ENCODE assay signal across 25 mouse cellular contexts in the genomic region with DNA sequence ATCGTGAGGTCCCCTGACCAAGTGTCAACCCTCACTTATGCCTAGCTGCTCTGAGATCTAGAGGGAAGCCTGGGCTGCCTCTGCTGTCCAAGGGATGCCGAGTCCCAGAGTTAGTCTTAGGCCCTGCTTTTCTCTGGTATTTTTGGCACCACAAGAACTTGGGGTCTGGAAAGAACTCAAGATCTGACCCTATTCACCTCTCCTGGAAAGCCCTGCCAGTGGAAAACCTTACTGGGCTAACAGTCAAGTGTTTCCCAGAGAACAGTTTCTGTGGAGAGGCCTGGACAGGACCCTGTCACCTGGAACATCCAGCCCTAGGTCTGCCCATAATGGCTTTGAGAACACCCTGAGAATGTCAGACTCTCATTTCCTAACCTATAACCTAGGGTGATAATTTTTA. TPM values are rescaled to one million over a fixed set of nuclear protein-coding genes. Genes with fewer than 3 reads are reported as not detected.
DNase-seq lines count a peak whose midpoint lies in the region; ATAC-seq and TF ChIP-seq lines count a peak whose summit lies in the region.
"Had no signal": no experiment of that assay in that cellular context is flagged by ENCODE, and none has a peak within 500 bp of the region (broad histone marks: within the 10 kb centered on the region; RNA-seq: fewer than 3 reads in every experiment).

No protein-coding gene starts in this region.

- peaks cover 5% of the 10 kb centered on the region for H3K27me3 ChIP-seq in embryonic facial prominence, embryonic 13.5 days
- H3K27me3 ChIP-seq in embryonic facial prominence, embryonic 10.5 days (replicated peaks; ENCODE audit: low read depth, poor library complexity, severe bottlenecking): peaks cover 42% of the 10 kb centered on the region
- H3K27me3 ChIP-seq in limb, embryonic 15.5 days: no peaks in the 10 kb centered on the region
- H3K27me3 ChIP-seq in limb, embryonic 10.5 days (ENCODE audit: low read depth, poor library complexity, severe bottlenecking): peaks cover 41% of the 10 kb centered on the region
- H3K27me3 ChIP-seq in liver, embryonic 11.5 days (replicated peaks; ENCODE audit: control insufficient read depth, insufficient read depth, low read length): no peaks in the 10 kb centered on the region
- H3K27me3 ChIP-seq in myocyte (ENCODE audit: control insufficient read depth, insufficient read depth, insufficient read length): no peaks in the 10 kb centered on the region
- H3K27me3 ChIP-seq: stomach, embryonic 15.5 days had no signal

- 0 out of 2 replicates have a peak, but pooled peaks cover 4% of the 10 kb centered on the region for H3K36me3 ChIP-seq in embryonic facial prominence, embryonic 13.5 days
- peaks cover 5% of the 10 kb centered on the region; the same call in 1 of the 2 replicates for H3K36me3 ChIP-seq in embryonic facial prominence, embryonic 10.5 days (replicated peaks)
- peaks cover 7% of the 10 kb centered on the region; the same call in 1 of the 2 replicates for H3K36me3 ChIP-seq in limb, embryonic 15.5 days
- H3K36me3 ChIP-seq in limb, embryonic 10.5 days: no peaks in the 10 kb centered on the region
- H3K36me3 ChIP-seq in liver, embryonic 11.5 days (ENCODE audit: control insufficient read depth, insufficient read depth, low read length): peaks cover 2% of the 10 kb centered on the region; the same call in 1 of the 2 replicates
- no peaks in the 10 kb centered on the region for H3K36me3 ChIP-seq in myocyte (ENCODE audit: control insufficient read depth, insufficient read depth)
- H3K36me3 ChIP-seq: forebrain, embryonic 15.5 days; hindbrain, embryonic 10.5 days; midbrain, embryonic 10.5 days had no signal

- no peak overlapping the region for H3K4me3 ChIP-seq in embryonic facial prominence, embryonic 13.5 days
- H3K4me3 ChIP-seq in embryonic facial prominence, embryonic 10.5 days: no peak overlapping the region
- no peak overlapping the region for H3K4me3 ChIP-seq in limb, embryonic 15.5 days
- H3K4me3 ChIP-seq in limb, embryonic 10.5 days: no peak overlapping the region
- H3K4me3 ChIP-seq in liver, embryonic 11.5 days (ENCODE audit: low read depth, low read length): no peak overlapping the region
- H3K4me3 ChIP-seq in myocyte: peak overlapping the region; percentile 57

- H3K4me1 ChIP-seq in embryonic facial prominence, embryonic 13.5 days: peaks cover 29% of the 10 kb centered on the region
- H3K4me1 ChIP-seq in embryonic facial prominence, embryonic 10.5 days: peaks cover 71% of the 10 kb centered on the region
- peaks cover 38% of the 10 kb centered on the region for H3K4me1 ChIP-seq in limb, embryonic 15.5 days
- H3K4me1 ChIP-seq in limb, embryonic 10.5 days: peaks cover 64% of the 10 kb centered on the region
- peaks cover 36% of the 10 kb centered on the region for H3K4me1 ChIP-seq in liver, embryonic 11.5 days (replicated peaks; ENCODE audit: control insufficient read depth, insufficient read depth, low read length)

- H3K9ac ChIP-seq in embryonic facial prominence, embryonic 13.5 days: no peak overlapping the region
- H3K9ac ChIP-seq in limb, embryonic 15.5 days: no peak overlapping the region
- H3K9ac ChIP-seq in liver, embryonic 11.5 days (ENCODE audit: low read depth, low read length): no peak overlapping the region

- no peak for TF ChIP-seq POLR2A in myocyte (IDR thresholded peaks at IDR 0.05; ENCODE audit: insufficient read length, low read depth)

- no peak for DNase-seq in embryonic facial prominence, embryonic 10.5 days (ENCODE audit: low spot score)
- DNase-seq in limb, embryonic 10.5 days (ENCODE audit: low spot score): no peak
- no peak for DNase-seq in liver, embryonic 11.5 days (ENCODE audit: low spot score)
- DNase-seq in adrenal gland, adult 18-20 months (ENCODE audit: low spot score in 2 of 2): no peak
- DNase-seq in lung, postnatal 14 days: no peak
- DNase-seq: adrenal gland, adult 2 months; cerebellum, adult 11-12 months; cerebellum, postnatal 14 days; embryo, embryonic 11 days; kidney, adult 11 months; layer of hippocampus, postnatal 36 days; lung, postnatal 4 days; thymus, adult 2 months; thymus, postnatal 4 days had no signal

- H3ac ChIP-seq in myocyte (ENCODE audit: control insufficient read depth, insufficient read length): no peak overlapping the region

- no peak for ATAC-seq in embryonic facial prominence, embryonic 13.5 days (ENCODE audit: insufficient number of reproducible peaks, insufficient read depth, low FRiP score, low TSS enrichment, low read depth)
- no peak for ATAC-seq in limb, embryonic 15.5 days (ENCODE audit: insufficient number of reproducible peaks, low FRiP score, low TSS enrichment, low read depth)
- no peak for ATAC-seq in liver, embryonic 11.5 days (replicated peaks; ENCODE audit: low FRiP score)

- H3K9me3 ChIP-seq in embryonic facial prominence, embryonic 13.5 days: no peaks in the 10 kb centered on the region
- H3K9me3 ChIP-seq in embryonic facial prominence, embryonic 10.5 days: no peaks in the 10 kb centered on the region
- no peaks in the 10 kb centered on the region for H3K9me3 ChIP-seq in limb, embryonic 15.5 days
- H3K9me3 ChIP-seq in limb, embryonic 10.5 days (replicated peaks): no peaks in the 10 kb centered on the region
- H3K9me3 ChIP-seq in liver, embryonic 11.5 days (ENCODE audit: control insufficient read depth, low read length): no peaks in the 10 kb centered on the region
- H3K9me3 ChIP-seq: forebrain, embryonic 15.5 days; heart, embryonic 10.5 days; hindbrain, embryonic 10.5 days; kidney, embryonic 15.5 days; limb, embryonic 13.5 days; lung, embryonic 15.5 days; midbrain, embryonic 10.5 days; stomach, embryonic 15.5 days had no signal

- H3K4me2 ChIP-seq in embryonic facial prominence, embryonic 13.5 days: peak overlapping the region; percentile 98; the same call in 1 of the 2 replicates
- 0 out of 2 replicates have a peak overlapping the region, but pooled peaks have one; percentile 83 for H3K4me2 ChIP-seq in limb, embryonic 15.5 days
- H3K4me2 ChIP-seq in liver, embryonic 11.5 days: peak overlapping the region; percentile 94
- peak overlapping the region; percentile 90 for H3K4me2 ChIP-seq in myocyte (ENCODE audit: low read depth)

- 61% methylated on average over 2 of the region's 2 CpGs for WGBS in embryonic facial prominence, embryonic 13.5 days
- 60% methylated on average over 2 of the region's 2 CpGs for WGBS in embryonic facial prominence, embryonic 10.5 days
- WGBS in limb, embryonic 15.5 days: 81% methylated on average over 2 of the region's 2 CpGs
- WGBS in limb, embryonic 10.5 days: 66% methylated on average over 2 of the region's 2 CpGs
- WGBS in liver, embryonic 11.5 days: 67% methylated on average over 2 of the region's 2 CpGs

- no peak overlapping the region for H3K27ac ChIP-seq in embryonic facial prominence, embryonic 13.5 days
- no peak overlapping the region for H3K27ac ChIP-seq in embryonic facial prominence, embryonic 10.5 days (replicated peaks)
- H3K27ac ChIP-seq in limb, embryonic 15.5 days: no peak overlapping the region
- no peak overlapping the region for H3K27ac ChIP-seq in limb, embryonic 10.5 days
- H3K27ac ChIP-seq in liver, embryonic 11.5 days (ENCODE audit: low read depth, low read length): no peak overlapping the region
- H3K27ac ChIP-seq: forebrain, embryonic 15.5 days; limb, embryonic 13.5 days; lung, embryonic 15.5 days; stomach, embryonic 15.5 days had no signal

- no peaks in the 10 kb centered on the region for H3K79me2 ChIP-seq in myocyte (ENCODE audit: control insufficient read depth, insufficient read depth)

TF ChIP-seq in myocyte, 11 proteins besides CTCF, POLR2A, EP300 and RAD21 (continues in another document):
- TF ChIP-seq TCF3 (IDR thresholded peaks at IDR 0.05; ENCODE audit: insufficient read length, low read depth) (no peak), POLR2AphosphoS2 (IDR thresholded peaks at IDR 0.05; ENCODE audit: insufficient read length, low read depth) (no peak), TCF12 (IDR thresholded peaks at IDR 0.05; ENCODE audit: insufficient read depth, poor library complexity, severe bottlenecking) (no peak), MYOG (IDR thresholded peaks at IDR 0.05; ENCODE audit: control insufficient read depth in 1 of 3, insufficient read depth in 1 of 3, insufficient read length in 2 of 3, low read depth in 2 of 3) (no peak), MYOD1 (IDR thresholded peaks at IDR 0.05; ENCODE audit: control insufficient read depth in 1 of 3, insufficient read length in 2 of 3, low read depth in 2 of 3) (no peak), USF1 (IDR thresholded peaks at IDR 0.05; ENCODE audit: low read depth) (no peak), REST (IDR thresholded peaks at IDR 0.05; ENCODE audit: insufficient read depth, insufficient read length) (no peak)

RNA-seq across cellular contexts. Expression of a gene that starts 0.9 kb away (rescaled TPM):
- polyA plus RNA-seq in embryonic facial prominence, embryonic 13.5 days (2015; fragmentation: Nextera tagmentation; extraction: Ambion mirVana): 41.4 and 46.5 TPM in 2 replicates
- polyA plus RNA-seq in embryonic facial prominence, embryonic 10.5 days (2016; fragmentation: Nextera tagmentation; extraction: Ambion mirVana): 15.4 and 17.4 TPM in 2 replicates
- polyA plus RNA-seq in limb, embryonic 15.5 days (2015; fragmentation: Nextera tagmentation; extraction: Ambion mirVana): 85.0 and 85.6 TPM in 2 replicates
- 13.1 and 20.5 TPM in 2 replicates for polyA plus RNA-seq in limb, embryonic 10.5 days (2016; fragmentation: Nextera tagmentation; extraction: Ambion mirVana)
- polyA plus RNA-seq in liver, embryonic 11.5 days (2014; fragmentation: Nextera tagmentation; extraction: Ambion mirVana): 33.8 and 33.9 TPM in 2 replicates
- 24.7 TPM for polyA plus RNA-seq in myocyte (2012; fragmentation: generic; extraction: Trizol)
- 10 to 100 TPM; 24.9 to 39.1 TPM for total RNA-seq in adrenal gland, adult 18-20 months (2021)

RNA-seq across cellular contexts. Expression of a gene that starts 30.1 kb away (rescaled TPM):
- 22.7 and 26.3 TPM in 2 replicates for polyA plus RNA-seq in embryonic facial prominence, embryonic 13.5 days (2015; fragmentation: Nextera tagmentation; extraction: Ambion mirVana)
- 12.3 and 15.4 TPM in 2 replicates for polyA plus RNA-seq in embryonic facial prominence, embryonic 10.5 days (2016; fragmentation: Nextera tagmentation; extraction: Ambion mirVana)
- polyA plus RNA-seq in limb, embryonic 15.5 days (2015; fragmentation: Nextera tagmentation; extraction: Ambion mirVana): 27.7 and 30.0 TPM in 2 replicates
- polyA plus RNA-seq in limb, embryonic 10.5 days (2016; fragmentation: Nextera tagmentation; extraction: Ambion mirVana): 10.1 and 11.7 TPM in 2 replicates
- 86.4 and 93.9 TPM in 2 replicates for polyA plus RNA-seq in liver, embryonic 11.5 days (2014; fragmentation: Nextera tagmentation; extraction: Ambion mirVana)
- 39.6 TPM for polyA plus RNA-seq in myocyte (2012; fragmentation: generic; extraction: Trizol)
- 10 to 100 TPM; 38.1 to 90.0 TPM for total RNA-seq in adrenal gland, adult 18-20 months (2021)

RNA-seq across cellular contexts. Expression of a gene that starts 44.9 kb away (rescaled TPM):
- polyA plus RNA-seq in embryonic facial prominence, embryonic 13.5 days (2015; fragmentation: Nextera tagmentation; extraction: Ambion mirVana): 15.7 and 17.9 TPM in 2 replicates
- polyA plus RNA-seq in embryonic facial prominence, embryonic 10.5 days (2016; fragmentation: Nextera tagmentation; extraction: Ambion mirVana): 13.1 and 15.1 TPM in 2 replicates
- 17.1 and 19.4 TPM in 2 replicates for polyA plus RNA-seq in limb, embryonic 15.5 days (2015; fragmentation: Nextera tagmentation; extraction: Ambion mirVana)
- polyA plus RNA-seq in limb, embryonic 10.5 days (2016; fragmentation: Nextera tagmentation; extraction: Ambion mirVana): 19.6 and 23.0 TPM in 2 replicates
- 5.7 and 6.4 TPM in 2 replicates for polyA plus RNA-seq in liver, embryonic 11.5 days (2014; fragmentation: Nextera tagmentation; extraction: Ambion mirVana)
- polyA plus RNA-seq in myocyte (2012; fragmentation: generic; extraction: Trizol): 6.6 TPM
- total RNA-seq in adrenal gland, adult 18-20 months (2021): 10 to 100 TPM; 26.7 to 30.9 TPM
